ENCODE assay signal across 10 mouse cellular contexts in genomic region chr14:28958131-28959015, GRCm38 (mm10). TPM values are rescaled to one million over a fixed set of nuclear protein-coding genes. Genes with fewer than 3 reads are reported as not detected.
DNase-seq lines count a peak whose midpoint lies in the region; ATAC-seq lines count a peak whose summit lies in the region.
"Had no signal": no experiment of that assay in that cellular context is flagged by ENCODE, and none has a peak within 500 bp of the region (broad histone marks: within the 10 kb centered on the region; RNA-seq: fewer than 3 reads in every experiment).

No protein-coding gene starts in this region.

- no peaks in the 10 kb centered on the region for H3K9me3 ChIP-seq in heart, embryonic 13.5 days
- no peaks in the 10 kb centered on the region for H3K9me3 ChIP-seq in heart, embryonic 15.5 days (replicated peaks)

- no peak for ATAC-seq in heart, embryonic 13.5 days (ENCODE audit: extremely low read depth, insufficient number of reproducible peaks, low FRiP score, low TSS enrichment)
- no peak for ATAC-seq in heart, embryonic 15.5 days (replicated peaks; ENCODE audit: insufficient number of reproducible peaks, insufficient read depth, low FRiP score, low read depth)
- no peak for ATAC-seq in activated CD4-positive, CD25-positive, alpha-beta regulatory T cell, adult 4 months

- H3K9ac ChIP-seq in heart, embryonic 13.5 days, result no peak overlapping the region
- H3K9ac ChIP-seq in heart, embryonic 15.5 days, result no peak overlapping the region

- intact Hi-C loops in left cerebral cortex, postnatal 14 days (cut with DNase I), result no loop called here

- H3K4me2 ChIP-seq in heart, embryonic 13.5 days, result 0 out of 2 replicates have a peak overlapping the region, but pooled peaks have one; percentile 13
- no peak overlapping the region for H3K4me2 ChIP-seq in heart, embryonic 15.5 days

- peaks cover 37% of the 10 kb centered on the region for H3K4me1 ChIP-seq in heart, embryonic 13.5 days
- peaks cover 15% of the 10 kb centered on the region for H3K4me1 ChIP-seq in heart, embryonic 15.5 days (replicated peaks)

- H3K4me3 ChIP-seq in heart, embryonic 13.5 days, result no peak overlapping the region
- H3K4me3 ChIP-seq in heart, embryonic 15.5 days, result no peak overlapping the region

- DNase-seq in heart, adult 9 months (ENCODE audit: low spot score in 2 of 2), result no peak
- peak; percentile 98 to 99 for DNase-seq in cerebellum, postnatal 10 days
- DNase-seq in left cerebral cortex, postnatal 14 days (ENCODE audit: low spot score in 2 of 2), result peak; percentile 45 to 69
- peak; percentile 75 for DNase-seq in retina, postnatal 7 days (ENCODE audit: low read depth, low spot score)
- no peak for DNase-seq in c-Kit-positive CD71-positive TER-119-positive erythroid progenitor cells, embryonic 14.5 days (ENCODE audit: low spot score)

- WGBS in heart, embryonic 13.5 days, result 15% methylated on average over 6 of the region's 6 CpGs
- 25% methylated on average over 6 of the region's 6 CpGs for WGBS in heart, embryonic 15.5 days

- peaks cover 11% of the 10 kb centered on the region for H3K27me3 ChIP-seq in heart, embryonic 13.5 days (replicated peaks)
- H3K27me3 ChIP-seq in heart, embryonic 15.5 days, result no peaks in the 10 kb centered on the region

- H3K36me3 ChIP-seq in heart, embryonic 13.5 days, result no peaks in the 10 kb centered on the region
- H3K36me3 ChIP-seq in heart, embryonic 15.5 days, result no peaks in the 10 kb centered on the region

- H3K27ac ChIP-seq in heart, embryonic 13.5 days (replicated peaks), result peak overlapping the region; percentile 82
- peak overlapping the region; percentile 46 for H3K27ac ChIP-seq in heart, embryonic 15.5 days

RNA-seq across cellular contexts. Expression of gene Lrtm1, which starts 59.6 kb away (rescaled TPM):
- 1.5 and 1.9 TPM in 2 replicates for polyA plus RNA-seq in heart, embryonic 13.5 days (2015; fragmentation: Nextera tagmentation; extraction: Ambion mirVana)
- 0.76 and 1.0 TPM in 2 replicates for polyA plus RNA-seq in heart, embryonic 15.5 days (2015; fragmentation: Nextera tagmentation; extraction: Ambion mirVana)
- not detected for total RNA-seq in left cerebral cortex, postnatal 14 days (2021)
- polyA plus RNA-seq in activated CD4-positive, CD25-positive, alpha-beta regulatory T cell, adult 4 months (2017; shearing (Covaris generic)), result not detected
- total RNA-seq: neutrophil, adult 5-6 weeks had no signal
- polyA plus RNA-seq: frontal cortex, adult 2 months had no signal

Comparison
In these comparisons a context has a peak if more than half of its experiments do, and no peak if none do; other contexts are left out.
1. DNase-seq: peak in cerebellum, postnatal 10 days (2 of 2), left cerebral cortex, postnatal 14 days (2 of 2) and retina, postnatal 7 days (single experiment); none in heart, adult 9 months (0 of 2) and c-Kit-positive CD71-positive TER-119-positive erythroid progenitor cells, embryonic 14.5 days (single experiment).